Mouse (Mus musculus): Measurements from ENCODE around the gene Cd300a. TPM values are rescaled to one million over a fixed set of nuclear protein-coding genes. Genes with fewer than 3 reads are reported as not detected.

Gene Cd300a
- polyA plus RNA-seq, 1 experiment, result 5.0 TPM

GRCm38 (mm10) chr11:114875301-114875801 lies 14.5 kb upstream of the Cd300a start:
- WGBS, result 37% methylated on average over 9 of the region's 9 CpGs
- H3K4me3 ChIP-seq (replicated peaks; ENCODE audit: extremely low read depth, low read depth, low read length), result no peak overlapping the region

GRCm38 (mm10) chr11:114876176-114876575 lies 13.7 kb upstream of the Cd300a start:
- TF ChIP-seq POLR2A (IDR thresholded peaks at IDR 0.05; ENCODE audit: borderline replicate concordance, extremely low read depth, low read depth, low read length) (no peak), CTCF (IDR thresholded peaks at IDR 0.05; ENCODE audit: insufficient read depth, low read length) (no peak)
- WGBS, result 67% methylated on average over 7 of the region's 7 CpGs
- no peak for DNase-seq
- Histone ChIP-seq H3K4me1 (ENCODE audit: control insufficient read depth, insufficient read depth, low read length) (0 out of 2 replicates have a peak, but pooled peaks cover 2% of the 10 kb centered on the region), H3K4me3 (replicated peaks; ENCODE audit: extremely low read depth, low read depth, low read length) (no peak overlapping the region)

More at GRCm38 (mm10) chr11:114875301-114875801, 14.5 kb upstream of the Cd300a start:
- no peak for DNase-seq
- 0 out of 2 replicates have a peak, but pooled peaks cover 2% of the 10 kb centered on the region for H3K4me1 ChIP-seq (ENCODE audit: control insufficient read depth, insufficient read depth, low read length)
- TF ChIP-seq POLR2A (IDR thresholded peaks at IDR 0.05; ENCODE audit: borderline replicate concordance, extremely low read depth, low read depth, low read length), result no peak
- TF ChIP-seq CTCF (IDR thresholded peaks at IDR 0.05; ENCODE audit: insufficient read depth, low read length), result no peak

DNA sequence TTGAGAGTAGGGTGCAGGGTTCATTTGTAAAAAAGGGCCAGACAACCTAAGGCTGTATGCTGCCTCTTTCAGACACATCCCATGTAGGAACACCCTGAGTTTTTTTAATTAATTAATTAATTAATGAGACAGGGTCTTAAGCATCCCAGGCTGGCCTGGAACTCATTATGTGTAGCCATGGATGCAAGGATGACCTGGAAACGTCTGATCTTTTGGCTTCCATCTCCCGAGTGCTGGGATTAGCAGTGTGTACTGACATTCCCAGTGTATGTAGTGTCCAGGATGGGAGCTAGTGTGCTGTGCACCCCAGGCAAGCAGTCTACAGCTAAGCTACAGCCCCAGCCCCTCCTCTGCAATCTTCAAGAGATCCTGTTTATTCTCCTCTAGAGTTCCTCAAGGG lies 13.2 kb upstream of the Cd300a start:
- TF ChIP-seq POLR2A (IDR thresholded peaks at IDR 0.05; ENCODE audit: borderline replicate concordance, extremely low read depth, low read depth, low read length) (no peak), CTCF (IDR thresholded peaks at IDR 0.05; ENCODE audit: insufficient read depth, low read length) (no peak)
- no peak for DNase-seq
- WGBS, result 59% methylated on average over 2 of the region's 2 CpGs
- no peak overlapping the region for H3K4me3 ChIP-seq (replicated peaks; ENCODE audit: extremely low read depth, low read depth, low read length)
- H3K4me1 ChIP-seq (ENCODE audit: control insufficient read depth, insufficient read depth, low read length), result 0 out of 2 replicates have a peak, but pooled peaks cover 2% of the 10 kb centered on the region

DNA sequence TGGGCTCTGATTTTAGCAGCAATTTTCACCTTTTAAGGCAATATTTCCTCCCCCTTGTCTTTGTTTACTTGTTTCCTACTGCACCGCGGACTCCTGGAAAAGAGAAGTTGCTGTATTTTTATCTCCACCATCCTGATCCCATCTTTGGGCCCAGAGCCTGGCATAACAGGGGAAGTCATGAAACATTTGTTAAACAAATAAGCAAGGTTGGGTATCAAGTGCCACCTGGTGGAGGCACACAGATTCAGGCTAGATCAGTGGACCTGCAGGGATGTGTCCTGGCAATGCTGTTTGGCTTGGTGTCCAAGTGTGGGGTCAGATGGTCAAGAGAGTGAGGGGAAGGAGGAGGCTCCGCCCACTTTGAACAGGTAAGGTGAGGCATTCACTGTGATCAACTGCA lies 12.7 kb upstream of the Cd300a start:
- whole genome bisulfite sequencing, result 18% methylated on average over 3 of the region's 3 CpGs
- peak; percentile 65; the same call in 1 of the 2 replicates for TF ChIP-seq CTCF (IDR thresholded peaks at IDR 0.05; ENCODE audit: insufficient read depth, low read length)
- TF ChIP-seq POLR2A (IDR thresholded peaks at IDR 0.05; ENCODE audit: borderline replicate concordance, extremely low read depth, low read depth, low read length), result no peak
- peak; percentile 45 for DNase-seq
- Histone ChIP-seq H3K4me3 (replicated peaks; ENCODE audit: extremely low read depth, low read depth, low read length) (no peak overlapping the region), H3K4me1 (ENCODE audit: control insufficient read depth, insufficient read depth, low read length) (0 out of 2 replicates have a peak, but pooled peaks cover 2% of the 10 kb centered on the region)

DNA sequence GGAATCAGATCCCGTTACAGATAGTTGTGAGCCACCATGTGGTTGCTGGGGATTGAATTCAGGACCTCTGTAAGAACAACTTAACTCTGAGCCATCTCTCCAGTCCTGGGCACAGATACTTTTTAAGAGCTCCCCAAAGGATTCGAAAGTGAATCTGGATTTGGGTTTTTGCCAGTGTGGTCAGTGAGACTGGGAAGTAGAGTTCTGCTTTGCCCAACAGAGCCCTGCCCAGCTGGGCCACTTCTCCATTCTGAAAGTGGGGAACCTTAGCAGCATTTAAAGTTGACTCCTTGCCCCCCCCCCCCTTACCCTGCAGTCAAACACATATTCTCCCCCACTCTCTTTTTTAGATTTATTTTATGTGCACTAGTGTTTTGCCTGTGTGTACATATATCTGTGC lies 10.2 kb upstream of the Cd300a start:
- TF ChIP-seq POLR2A (IDR thresholded peaks at IDR 0.05; ENCODE audit: borderline replicate concordance, extremely low read depth, low read depth, low read length), result no peak
- TF ChIP-seq CTCF (IDR thresholded peaks at IDR 0.05; ENCODE audit: insufficient read depth, low read length), result no peak
- 58% methylated on average over 2 of the region's 2 CpGs for WGBS

DNA sequence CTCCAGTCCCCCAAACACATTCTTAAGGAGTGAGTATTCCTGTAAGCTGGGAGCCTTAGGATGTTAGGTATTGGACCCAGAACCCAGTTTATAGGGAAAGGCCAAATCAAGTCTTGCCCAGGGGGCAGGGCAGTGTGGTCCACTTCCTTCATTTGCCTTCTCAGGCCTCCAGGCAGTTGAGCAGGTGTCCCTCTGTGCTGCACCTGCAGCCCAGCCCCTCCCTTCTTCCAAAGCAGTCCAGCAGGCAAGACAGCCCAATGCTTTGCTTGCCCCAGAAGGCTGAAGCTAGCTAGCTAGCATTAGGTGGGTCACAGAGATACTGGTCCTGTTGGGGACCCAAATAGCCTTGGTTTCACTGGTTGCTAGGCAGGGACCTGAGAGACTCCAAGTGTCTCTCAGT lies 9.7 kb upstream of the Cd300a start:
- no peak for TF ChIP-seq POLR2A (IDR thresholded peaks at IDR 0.05; ENCODE audit: borderline replicate concordance, extremely low read depth, low read depth, low read length)
- no peak for TF ChIP-seq CTCF (IDR thresholded peaks at IDR 0.05; ENCODE audit: insufficient read depth, low read length)
- H3K4me3 ChIP-seq (replicated peaks; ENCODE audit: extremely low read depth, low read depth, low read length), result no peak overlapping the region
- H3K4me1 ChIP-seq (ENCODE audit: control insufficient read depth, insufficient read depth, low read length), result 0 out of 2 replicates have a peak, but pooled peaks cover 2% of the 10 kb centered on the region
- DNase-seq, result no peak

More for the DNA sequence above, 10.2 kb upstream of the Cd300a start:
- no peak overlapping the region for H3K4me3 ChIP-seq (replicated peaks; ENCODE audit: extremely low read depth, low read depth, low read length)
- DNase-seq, result no peak
- H3K4me1 ChIP-seq (ENCODE audit: control insufficient read depth, insufficient read depth, low read length), result 0 out of 2 replicates have a peak, but pooled peaks cover 2% of the 10 kb centered on the region

- 5% methylated on average over 1 of the region's 1 CpGs for WGBS
- Histone ChIP-seq H3K4me1 (ENCODE audit: control insufficient read depth, insufficient read depth, low read length) (0 out of 2 replicates have a peak, but pooled peaks cover 2% of the 10 kb centered on the region), H3K4me3 (replicated peaks; ENCODE audit: extremely low read depth, low read depth, low read length) (no peak overlapping the region)
- no peak for DNase-seq
- TF ChIP-seq POLR2A (IDR thresholded peaks at IDR 0.05; ENCODE audit: borderline replicate concordance, extremely low read depth, low read depth, low read length) (no peak), CTCF (IDR thresholded peaks at IDR 0.05; ENCODE audit: insufficient read depth, low read length) (peak; percentile 62)
Observed at GRCm38 (mm10) chr11:114880589-114880988, 9.3 kb upstream of the Cd300a start.

- DNase-seq, result no peak
- 87% methylated on average over 4 of the region's 4 CpGs for WGBS
- Histone ChIP-seq H3K4me1 (ENCODE audit: control insufficient read depth, insufficient read depth, low read length) (no peaks in the 10 kb centered on the region), H3K4me3 (replicated peaks; ENCODE audit: extremely low read depth, low read depth, low read length) (no peak overlapping the region)
- no peak for TF ChIP-seq POLR2A (IDR thresholded peaks at IDR 0.05; ENCODE audit: borderline replicate concordance, extremely low read depth, low read depth, low read length)
- TF ChIP-seq CTCF (IDR thresholded peaks at IDR 0.05; ENCODE audit: insufficient read depth, low read length), result no peak
Observed at GRCm38 (mm10) chr11:114883251-114883789, 6.5 kb upstream of the Cd300a start.

- no peaks in the 10 kb centered on the region for H3K4me1 ChIP-seq (ENCODE audit: control insufficient read depth, insufficient read depth, low read length)
- WGBS, result 58% methylated on average over 4 of the region's 4 CpGs
- no peak for DNase-seq
- H3K4me3 ChIP-seq (replicated peaks; ENCODE audit: extremely low read depth, low read depth, low read length), result no peak overlapping the region
- no peak for TF ChIP-seq CTCF (IDR thresholded peaks at IDR 0.05; ENCODE audit: insufficient read depth, low read length)
- no peak for TF ChIP-seq POLR2A (IDR thresholded peaks at IDR 0.05; ENCODE audit: borderline replicate concordance, extremely low read depth, low read depth, low read length)
Observed at GRCm38 (mm10) chr11:114884380-114885100, 5.3 kb upstream of the Cd300a start.
